Mouse (Mus musculus) skeletal muscle tissue, adult 2 months (tissue): ENCODE results near the gene Rps27l.

ENCODE experiments used
- DNase-seq: peaks from one replicate; pipeline ENCODE4 v3.0.0-alpha.2; 2012; ENCODE audit warnings: low read depth, low spot score

Rps27l gene

GRCm38 (mm10) chr9:66980458-66980857, 34.6 kb downstream of the Rps27l start:
- peak; percentile 39 for DNase-seq

GRCm38 (mm10) chr9:66982085-66982484, 36.2 kb downstream of the Rps27l start:
- DNase-seq = no peak

GRCm38 (mm10) chr9:66985377-66985776, 39.5 kb downstream of the Rps27l start:
- no peak for DNase-seq

- no peak for DNase-seq
Measured at GRCm38 (mm10) chr9:66988198-66988887, 42.5 kb downstream of the Rps27l start.

- no peak for DNase-seq
Measured at GRCm38 (mm10) chr9:66988888-66989414, 43.1 kb downstream of the Rps27l start.

GRCm38 (mm10) chr9:66989581-66989980, 43.7 kb downstream of the Rps27l start:
- no peak for DNase-seq

- DNase-seq = no peak
Measured at GRCm38 (mm10) chr9:66990046-66990445, 44.2 kb downstream of the Rps27l start.

GRCm38 (mm10) chr9:66991021-66991749, 45.3 kb downstream of the Rps27l start:
- no peak for DNase-seq

GRCm38 (mm10) chr9:66991750-66992410, 46.0 kb downstream of the Rps27l start:
- DNase-seq = no peak
